Mouse (Mus musculus): ENCODE data around the gene Rtn2. TPM values are rescaled to one million over a fixed set of nuclear protein-coding genes. Genes with fewer than 3 reads are reported as not detected.
A peak's percentile ranks its signal among the peaks of the same experiment; 100 is the strongest.

Gene Rtn2
- polyA plus RNA-seq, 1 experiment: 14.3 TPM

- no peaks in the 10 kb centered on the region for H3K9me3 ChIP-seq (replicated peaks; ENCODE audit: control insufficient read depth, insufficient read depth, low read length, poor library complexity, severe bottlenecking)
- TF ChIP-seq EP300 (IDR thresholded peaks at IDR 0.05; ENCODE audit: insufficient read depth, low read depth, low read length) (no peak), CTCF (IDR thresholded peaks at IDR 0.05; ENCODE audit: low read depth, low read length) (no peak), POLR2A (IDR thresholded peaks at IDR 0.05; ENCODE audit: insufficient read depth, low read length) (no peak)
- no peak overlapping the region for H3K4me3 ChIP-seq (ENCODE audit: low read depth, low read length)
- H3K4me1 ChIP-seq (ENCODE audit: control insufficient read depth, insufficient read depth, low read length): no peaks in the 10 kb centered on the region
- H3K9ac ChIP-seq (ENCODE audit: low read depth, poor library complexity, severe bottlenecking): no peak overlapping the region
- H3K36me3 ChIP-seq (ENCODE audit: control insufficient read depth, insufficient read depth, low read length, poor library complexity, severe bottlenecking): no peaks in the 10 kb centered on the region
- H3K27ac ChIP-seq (ENCODE audit: insufficient read depth, low read length): no peak overlapping the region
- H3K27me3 ChIP-seq (ENCODE audit: control insufficient read depth, insufficient read depth, low read length, poor library complexity, severe bottlenecking): peaks cover 5% of the 10 kb centered on the region
Observed at GRCm38 (mm10) chr7:19327782-19328181, 45.4 kb downstream of the Rtn2 start.

GRCm38 (mm10) chr7:19328425-19328824 lies 46.0 kb downstream of the Rtn2 start:
- Histone ChIP-seq H3K27me3 (ENCODE audit: control insufficient read depth, insufficient read depth, low read length, poor library complexity, severe bottlenecking) (peaks cover 5% of the 10 kb centered on the region), H3K9me3 (replicated peaks; ENCODE audit: control insufficient read depth, insufficient read depth, low read length, poor library complexity, severe bottlenecking) (no peaks in the 10 kb centered on the region), H3K4me3 (ENCODE audit: low read depth, low read length) (no peak overlapping the region), H3K9ac (ENCODE audit: low read depth, poor library complexity, severe bottlenecking) (no peak overlapping the region), H3K27ac (ENCODE audit: insufficient read depth, low read length) (no peak overlapping the region), H3K36me3 (ENCODE audit: control insufficient read depth, insufficient read depth, low read length, poor library complexity, severe bottlenecking) (no peaks in the 10 kb centered on the region), H3K4me1 (ENCODE audit: control insufficient read depth, insufficient read depth, low read length) (no peaks in the 10 kb centered on the region)
- TF ChIP-seq EP300 (IDR thresholded peaks at IDR 0.05; ENCODE audit: insufficient read depth, low read depth, low read length): no peak
- no peak for TF ChIP-seq POLR2A (IDR thresholded peaks at IDR 0.05; ENCODE audit: insufficient read depth, low read length)
- no peak for TF ChIP-seq CTCF (IDR thresholded peaks at IDR 0.05; ENCODE audit: low read depth, low read length)

DNA sequence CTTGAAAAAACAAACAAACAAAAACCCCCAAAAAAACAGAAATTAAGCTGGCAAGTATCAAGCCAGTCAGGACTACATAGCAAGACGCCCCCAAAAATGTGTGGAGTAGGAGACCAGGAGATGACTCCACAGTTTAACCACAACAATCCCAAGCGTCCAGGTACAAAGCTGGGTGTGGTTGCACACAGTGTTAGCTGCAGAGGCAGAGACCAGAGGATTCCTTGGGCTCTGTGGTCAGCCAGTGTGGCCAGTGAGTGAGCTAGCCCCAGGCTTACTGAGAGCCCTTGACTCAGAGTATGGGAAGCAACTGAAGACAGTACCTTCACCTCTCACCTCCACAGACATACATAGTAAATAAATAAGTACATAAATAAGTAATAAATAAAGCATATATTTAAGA lies 49.5 kb downstream of the Rtn2 start:
- Histone ChIP-seq H3K4me3 (ENCODE audit: low read depth, low read length) (no peak overlapping the region), H3K9ac (ENCODE audit: low read depth, poor library complexity, severe bottlenecking) (no peak overlapping the region), H3K9me3 (replicated peaks; ENCODE audit: control insufficient read depth, insufficient read depth, low read length, poor library complexity, severe bottlenecking) (no peaks in the 10 kb centered on the region), H3K27ac (ENCODE audit: insufficient read depth, low read length) (no peak overlapping the region), H3K36me3 (ENCODE audit: control insufficient read depth, insufficient read depth, low read length, poor library complexity, severe bottlenecking) (no peaks in the 10 kb centered on the region), H3K27me3 (ENCODE audit: control insufficient read depth, insufficient read depth, low read length, poor library complexity, severe bottlenecking) (peaks cover 5% of the 10 kb centered on the region), H3K4me1 (ENCODE audit: control insufficient read depth, insufficient read depth, low read length) (no peaks in the 10 kb centered on the region)
- TF ChIP-seq POLR2A (IDR thresholded peaks at IDR 0.05; ENCODE audit: insufficient read depth, low read length): no peak
- TF ChIP-seq EP300 (IDR thresholded peaks at IDR 0.05; ENCODE audit: insufficient read depth, low read depth, low read length): no peak
- TF ChIP-seq CTCF (IDR thresholded peaks at IDR 0.05; ENCODE audit: low read depth, low read length): no peak

GRCm38 (mm10) chr7:19332709-19333352 lies 50.4 kb downstream of the Rtn2 start:
- peaks cover 5% of the 10 kb centered on the region for H3K27me3 ChIP-seq (ENCODE audit: control insufficient read depth, insufficient read depth, low read length, poor library complexity, severe bottlenecking)
- no peak overlapping the region for H3K27ac ChIP-seq (ENCODE audit: insufficient read depth, low read length)
- no peaks in the 10 kb centered on the region for H3K4me1 ChIP-seq (ENCODE audit: control insufficient read depth, insufficient read depth, low read length)
- no peaks in the 10 kb centered on the region for H3K9me3 ChIP-seq (replicated peaks; ENCODE audit: control insufficient read depth, insufficient read depth, low read length, poor library complexity, severe bottlenecking)
- H3K36me3 ChIP-seq (ENCODE audit: control insufficient read depth, insufficient read depth, low read length, poor library complexity, severe bottlenecking): no peaks in the 10 kb centered on the region
- peak overlapping the region; percentile 74 for H3K4me3 ChIP-seq (ENCODE audit: low read depth, low read length)
- TF ChIP-seq EP300 (IDR thresholded peaks at IDR 0.05; ENCODE audit: insufficient read depth, low read depth, low read length) (no peak), CTCF (IDR thresholded peaks at IDR 0.05; ENCODE audit: low read depth, low read length) (no peak), POLR2A (IDR thresholded peaks at IDR 0.05; ENCODE audit: insufficient read depth, low read length) (no peak)
- peak overlapping the region; percentile 74 for H3K9ac ChIP-seq (ENCODE audit: low read depth, poor library complexity, severe bottlenecking)

GRCm38 (mm10) chr7:19335583-19335982 lies 53.2 kb downstream of the Rtn2 start:
- Histone ChIP-seq H3K9me3 (replicated peaks; ENCODE audit: control insufficient read depth, insufficient read depth, low read length, poor library complexity, severe bottlenecking) (no peaks in the 10 kb centered on the region), H3K4me3 (ENCODE audit: low read depth, low read length) (no peak overlapping the region), H3K36me3 (ENCODE audit: control insufficient read depth, insufficient read depth, low read length, poor library complexity, severe bottlenecking) (no peaks in the 10 kb centered on the region), H3K27me3 (ENCODE audit: control insufficient read depth, insufficient read depth, low read length, poor library complexity, severe bottlenecking) (peaks cover 5% of the 10 kb centered on the region), H3K27ac (ENCODE audit: insufficient read depth, low read length) (no peak overlapping the region), H3K4me1 (ENCODE audit: control insufficient read depth, insufficient read depth, low read length) (no peaks in the 10 kb centered on the region), H3K9ac (ENCODE audit: low read depth, poor library complexity, severe bottlenecking) (no peak overlapping the region)
- TF ChIP-seq CTCF (IDR thresholded peaks at IDR 0.05; ENCODE audit: low read depth, low read length) (no peak), POLR2A (IDR thresholded peaks at IDR 0.05; ENCODE audit: insufficient read depth, low read length) (peak; percentile 31), EP300 (IDR thresholded peaks at IDR 0.05; ENCODE audit: insufficient read depth, low read depth, low read length) (no peak)

GRCm38 (mm10) chr7:19337122-19337521 lies 54.7 kb downstream of the Rtn2 start:
- TF ChIP-seq CTCF (IDR thresholded peaks at IDR 0.05; ENCODE audit: low read depth, low read length) (no peak), POLR2A (IDR thresholded peaks at IDR 0.05; ENCODE audit: insufficient read depth, low read length) (no peak), EP300 (IDR thresholded peaks at IDR 0.05; ENCODE audit: insufficient read depth, low read depth, low read length) (no peak)
- Histone ChIP-seq H3K9me3 (replicated peaks; ENCODE audit: control insufficient read depth, insufficient read depth, low read length, poor library complexity, severe bottlenecking) (no peaks in the 10 kb centered on the region), H3K4me3 (ENCODE audit: low read depth, low read length) (no peak overlapping the region), H3K36me3 (ENCODE audit: control insufficient read depth, insufficient read depth, low read length, poor library complexity, severe bottlenecking) (no peaks in the 10 kb centered on the region), H3K9ac (ENCODE audit: low read depth, poor library complexity, severe bottlenecking) (no peak overlapping the region), H3K4me1 (ENCODE audit: control insufficient read depth, insufficient read depth, low read length) (no peaks in the 10 kb centered on the region), H3K27me3 (ENCODE audit: control insufficient read depth, insufficient read depth, low read length, poor library complexity, severe bottlenecking) (peaks cover 5% of the 10 kb centered on the region), H3K27ac (ENCODE audit: insufficient read depth, low read length) (no peak overlapping the region)

Measured in ES-Bruce4 (cell line).